Mouse (Mus musculus) MEL (cell line): ENCODE measurements around the gene Krt82. TPM values are rescaled to one million over a fixed set of nuclear protein-coding genes. Genes with fewer than 3 reads are reported as not detected.

Experiments
- DNase-seq: peaks from one replicate; pipeline ENCODE4 v3.0.0; 2011; ENCODE audit warnings: low read depth, low spot score
- H3K27ac ChIP-seq: 2 replicates; pipeline ENCODE4 v1.5.1; 2012; ENCODE audit warnings: low read depth, mild to moderate bottlenecking, control low read depth, low read length, moderate library complexity; ENCODE audit not compliant: control insufficient read depth
- H3K27me3 ChIP-seq, 2 experiments: fragments of 150-350 bp in 1 of 2; sonication (generic) in 1 of 2; 2 replicates each; pipeline ENCODE4 v1.6.1; 2012; ENCODE audit warnings: low read length in 2 of 2, mild to moderate bottlenecking in 2 of 2, improper control_type of control experiment in 1 of 2, moderate library complexity in 1 of 2; ENCODE audit not compliant: insufficient read depth in 2 of 2, control insufficient read depth in 1 of 2
- H3K36me3 ChIP-seq, 2 experiments: 2 replicates each; pipeline ENCODE4 v1.6.1; 2012 to 2014; ENCODE audit warnings: low read length in 2 of 2, improper control_type of control experiment in 1 of 2, inconsistent platforms in 1 of 2, mild to moderate bottlenecking in 1 of 2; ENCODE audit not compliant: insufficient read depth in 2 of 2, control insufficient read depth in 1 of 2
- H3K4me1 ChIP-seq, 2 experiments: fragments of 150-350 bp in 1 of 2; sonication (generic) in 1 of 2; 2 replicates each; pipeline ENCODE4 v1.6.1; 2012; ENCODE audit warnings: low read length in 2 of 2, improper control_type of control experiment in 1 of 2, mild to moderate bottlenecking in 1 of 2; ENCODE audit not compliant: insufficient read depth in 2 of 2, control insufficient read depth in 1 of 2
- H3K4me3 ChIP-seq, 2 experiments: fragments of 150-350 bp in 1 of 2; sonication (generic) in 1 of 2; 2 replicates each; pipeline ENCODE4 v1.5.1; 2012; ENCODE audit warnings: low read depth in 2 of 2, low read length in 2 of 2, mild to moderate bottlenecking in 2 of 2, moderate library complexity in 2 of 2, control low read depth in 1 of 2, improper control_type of control experiment in 1 of 2; ENCODE audit not compliant: control insufficient read depth in 1 of 2, insufficient read depth in 1 of 2
- H3K79me2 ChIP-seq: 2 replicates; pipeline ENCODE4 v1.6.1; 2012; ENCODE audit warnings: mild to moderate bottlenecking, low read length, moderate library complexity; ENCODE audit not compliant: control insufficient read depth, poor library complexity, insufficient read depth
- H3K9ac ChIP-seq: 2 replicates; pipeline ENCODE4 v1.6.1; 2012; ENCODE audit warnings: low read depth, mild to moderate bottlenecking, control low read depth, low read length, moderate library complexity; ENCODE audit not compliant: control insufficient read depth, poor library complexity, severe bottlenecking
- H3K9me3 ChIP-seq: fragments of 150-350 bp; sonication (generic); replicated peaks from 2 replicates; pipeline ENCODE4 v1.6.1; 2012; ENCODE audit warnings: mild to moderate bottlenecking, low read length, improper control_type of control experiment, moderate library complexity; ENCODE audit not compliant: insufficient read depth
- CHD1 ChIP-seq: IDR thresholded peaks from 2 replicates; pipeline ENCODE4 v1.6.1; 2012; ENCODE audit warnings: low read depth, mild to moderate bottlenecking, inconsistent platforms, low read length, improper control_type of control experiment
- CHD2 ChIP-seq: IDR thresholded peaks from 2 replicates; pipeline ENCODE4 v1.6.1; 2011; ENCODE audit warnings: low read length, improper control_type of control experiment
- CTCF ChIP-seq, 3 experiments: IDR thresholded peaks in 2 of 3; conservative IDR thresholded peaks in 1 of 3; 2 replicates each; pipeline ENCODE4 v1.5.1; 2011 to 2012; ENCODE audit warnings: low read length in 3 of 3, low read depth in 2 of 3, mild to moderate bottlenecking in 2 of 3, improper control_type of control experiment in 1 of 3, inconsistent platforms in 1 of 3, mixed read lengths in 1 of 3, moderate library complexity in 1 of 3; ENCODE audit not compliant: control insufficient read depth in 1 of 3, insufficient read depth in 1 of 3, poor library complexity in 1 of 3, severe bottlenecking in 1 of 3
- ETS1 ChIP-seq: IDR thresholded peaks from 2 replicates; pipeline ENCODE4 v1.6.1; 2012; ENCODE audit warnings: low read depth, mild to moderate bottlenecking, inconsistent platforms, low read length, improper control_type of control experiment, moderate library complexity
- GABPA ChIP-seq: IDR thresholded peaks from 2 replicates; pipeline ENCODE4 v1.6.1; 2012; ENCODE audit warnings: low read depth, mild to moderate bottlenecking, inconsistent platforms, low read length, improper control_type of control experiment, moderate library complexity
- GATA1 ChIP-seq: IDR thresholded peaks from 2 replicates; pipeline ENCODE4 v1.6.1; 2011; ENCODE audit warnings: low read depth, low read length, improper control_type of control experiment
- JUND ChIP-seq: IDR thresholded peaks from 2 replicates; pipeline ENCODE4 v1.6.1; 2011; ENCODE audit warnings: low read depth, mild to moderate bottlenecking, improper control_type of control experiment, low read length
- KAT2A ChIP-seq: conservative IDR thresholded peaks from 2 replicates; pipeline ENCODE4 v1.6.1; 2012; ENCODE audit warnings: low read depth, low read length, improper control_type of control experiment, inconsistent platforms
- MAX ChIP-seq: IDR thresholded peaks from 2 replicates; pipeline ENCODE4 v1.6.1; 2011; ENCODE audit warnings: low read length, improper control_type of control experiment
- MAZ ChIP-seq: IDR thresholded peaks from 2 replicates; pipeline ENCODE4 v1.6.1; 2012; ENCODE audit warnings: low read depth, mild to moderate bottlenecking, inconsistent platforms, low read length, improper control_type of control experiment
- MXI1 ChIP-seq: IDR thresholded peaks from 2 replicates; pipeline ENCODE4 v1.6.1; 2011; ENCODE audit warnings: mild to moderate bottlenecking, low read depth, low read length, improper control_type of control experiment
- MYB ChIP-seq: IDR thresholded peaks from 2 replicates; pipeline ENCODE4 v1.6.1; 2011; ENCODE audit warnings: mild to moderate bottlenecking, low read depth, low read length, improper control_type of control experiment
- MYC ChIP-seq: IDR thresholded peaks from 2 replicates; pipeline ENCODE4 v1.6.1; 2011; ENCODE audit warnings: low read depth, mild to moderate bottlenecking, low read length, improper control_type of control experiment, moderate library complexity
- NELFE ChIP-seq: IDR thresholded peaks from 2 replicates; pipeline ENCODE4 v1.6.1; 2011; ENCODE audit warnings: low read depth, low read length, improper control_type of control experiment
- POLR2A ChIP-seq, 2 experiments: IDR thresholded peaks; 2 replicates each; pipeline ENCODE4 v1.6.1; 2011 to 2012; ENCODE audit warnings: low read length in 2 of 2, mild to moderate bottlenecking in 2 of 2, control low read depth in 1 of 2, improper control_type of control experiment in 1 of 2, low read depth in 1 of 2, moderate library complexity in 1 of 2; ENCODE audit not compliant: control insufficient read depth in 1 of 2, insufficient read depth in 1 of 2, poor library complexity in 1 of 2
- POLR2AphosphoS2 ChIP-seq: IDR thresholded peaks from 2 replicates; pipeline ENCODE4 v1.6.1; 2011; ENCODE audit warnings: low read length, improper control_type of control experiment
- RAD21 ChIP-seq: IDR thresholded peaks from 2 replicates; pipeline ENCODE4 v1.6.1; 2011; ENCODE audit warnings: mild to moderate bottlenecking, low read depth, low read length, improper control_type of control experiment
- SIN3A ChIP-seq: IDR thresholded peaks from 2 replicates; pipeline ENCODE4 v1.6.1; 2012; ENCODE audit warnings: low read length, improper control_type of control experiment, inconsistent platforms
- SMC3 ChIP-seq: IDR thresholded peaks from 2 replicates; pipeline ENCODE4 v1.6.1; 2011; ENCODE audit warnings: low read depth, low read length, improper control_type of control experiment
- TCF12 ChIP-seq: IDR thresholded peaks from 2 replicates; pipeline ENCODE4 v1.6.1; 2014; ENCODE audit warnings: low read depth, mild to moderate bottlenecking, inconsistent platforms, low read length, improper control_type of control experiment, moderate library complexity
- USF2 ChIP-seq, 2 experiments: IDR thresholded peaks; 2 replicates each; pipeline ENCODE4 v1.6.1; 2011 to 2012; ENCODE audit warnings: improper control_type of control experiment in 2 of 2, low read length in 2 of 2, borderline replicate concordance in 1 of 2, inconsistent platforms in 1 of 2, low read depth in 1 of 2, mild to moderate bottlenecking in 1 of 2; ENCODE audit not compliant: insufficient read depth in 1 of 2
- ZC3H11A ChIP-seq: IDR thresholded peaks from 2 replicates; pipeline ENCODE4 v1.6.1; 2012; ENCODE audit warnings: low read depth, mild to moderate bottlenecking, inconsistent platforms, low read length, improper control_type of control experiment
- ZKSCAN1 ChIP-seq: IDR thresholded peaks from 2 replicates; pipeline ENCODE4 v1.6.1; 2012; ENCODE audit warnings: low read depth, mild to moderate bottlenecking, inconsistent platforms, low read length, improper control_type of control experiment, moderate library complexity
- polyA plus RNA-seq, 2 experiments: library from polyadenylated mRNA; stranded (reverse) in 1 of 2; unstranded in 1 of 2; fragments of >175 nt in 1 of 2; fragments of >200 nt in 1 of 2; gene quantifications; 2 replicates each; pipeline versions ENCODE4 v1.2.1 to v1.2.4; 2012; ENCODE audit warnings: low replicate concordance in 2 of 2, low read depth in 1 of 2; ENCODE audit not compliant: insufficient read length in 2 of 2, insufficient read depth in 1 of 2, missing spikeins in 1 of 2
- total RNA-seq: library from RNA; depleted of rRNA; stranded (reverse); fragments of 300-350 nt; gene quantifications from 2 replicates; pipeline ENCODE4 v1.2.3, GENCODE M21; 2012

Krt82 gene
- total and polyA plus RNA-seq, 3 experiments = not detected

DNA sequence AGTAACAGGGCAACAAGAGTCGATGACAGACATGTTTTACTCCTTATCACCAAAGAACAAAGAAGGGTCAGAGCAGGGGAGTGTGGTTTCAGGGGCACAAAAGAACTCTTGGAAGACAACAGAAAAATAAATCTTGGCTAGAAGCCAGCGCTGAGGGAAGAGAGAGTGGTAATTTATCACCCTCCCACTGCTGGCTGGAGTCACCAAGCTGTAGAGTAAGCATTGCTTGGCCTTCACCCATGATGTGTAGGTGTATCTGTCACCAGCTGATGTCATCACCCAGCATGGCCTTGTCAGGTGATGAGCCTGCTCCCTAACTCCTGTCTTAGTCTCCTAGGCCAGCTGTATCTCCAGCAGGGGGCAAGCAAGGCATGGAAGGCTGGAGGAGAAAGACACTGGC is 34.0 kb upstream of the Krt82 start:
- no peaks in the 10 kb centered on the region for H3K36me3 ChIP-seq
- H3K4me3 ChIP-seq = no peak overlapping the region
- H3K79me2 ChIP-seq = no peaks in the 10 kb centered on the region
- H3K9ac ChIP-seq = no peak overlapping the region
- H3K27ac ChIP-seq = no peak overlapping the region
- no peaks in the 10 kb centered on the region for H3K9me3 ChIP-seq
- no peak for TF ChIP-seq ZKSCAN1
- TF ChIP-seq NELFE = no peak
- TF ChIP-seq SMC3 = no peak
- no peak for TF ChIP-seq GABPA
- TF ChIP-seq MXI1 = no peak
- no peak for TF ChIP-seq CHD2
- TF ChIP-seq MYB = no peak
- TF ChIP-seq CHD1 = no peak
- no peak for TF ChIP-seq ZC3H11A
- TF ChIP-seq MAX = no peak
- TF ChIP-seq MAZ = no peak
- H3K4me1 ChIP-seq = no peaks in the 10 kb centered on the region
- no peaks in the 10 kb centered on the region for H3K27me3 ChIP-seq
- DNase-seq = no peak

DNA sequence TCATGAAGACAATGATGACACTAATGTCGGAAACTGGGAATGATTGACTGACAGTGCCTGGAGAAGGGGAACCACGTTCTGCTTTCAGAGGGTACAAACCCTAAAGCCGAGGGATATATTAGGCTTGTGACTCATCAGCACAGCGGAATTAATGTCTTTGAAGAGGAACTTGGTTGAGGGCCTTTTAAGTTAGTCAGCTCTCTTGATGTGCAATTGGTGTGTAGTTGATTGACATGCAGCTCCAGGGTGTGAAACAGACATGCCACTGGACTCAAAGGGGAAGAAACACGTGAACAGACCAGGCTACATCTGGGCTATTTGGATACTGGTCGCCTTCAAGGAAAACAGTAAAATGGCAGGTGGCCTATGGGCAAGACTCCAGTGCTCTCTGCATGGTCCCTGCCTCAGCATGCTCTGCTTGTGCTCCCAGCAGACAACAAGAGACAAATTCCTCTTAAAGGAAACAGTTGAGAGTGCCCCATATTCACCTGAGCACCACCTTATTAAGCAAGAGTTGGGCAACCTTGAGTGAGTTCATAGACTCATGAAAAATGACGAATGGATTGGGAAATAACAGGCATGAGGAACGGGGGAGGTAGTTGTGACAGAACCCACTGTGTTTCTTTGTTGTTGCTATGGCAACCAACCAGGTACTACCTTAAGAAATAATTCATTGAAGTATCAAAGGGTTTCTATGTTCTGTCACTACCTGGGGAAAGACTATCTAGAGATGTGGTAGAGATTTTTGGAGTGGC is 32.9 kb upstream of the Krt82 start:
- no peaks in the 10 kb centered on the region for H3K36me3 ChIP-seq
- no peaks in the 10 kb centered on the region for H3K27me3 ChIP-seq
- H3K9me3 ChIP-seq = no peaks in the 10 kb centered on the region
- DNase-seq = no peak
- no peaks in the 10 kb centered on the region for H3K79me2 ChIP-seq
- no peak overlapping the region for H3K4me3 ChIP-seq
- no peak overlapping the region for H3K9ac ChIP-seq
- TF ChIP-seq ETS1 = no peak
- TF ChIP-seq USF2 (IDR thresholded peaks at IDR 0.05; ENCODE audit: borderline replicate concordance in 1 of 2, insufficient read depth in 1 of 2, low read depth in 1 of 2, low read length in 2 of 2) = no peak
- TF ChIP-seq MYC = no peak
- TF ChIP-seq POLR2AphosphoS2 = no peak
- no peak for TF ChIP-seq POLR2A (IDR thresholded peaks at IDR 0.05; ENCODE audit: control insufficient read depth in 1 of 2, insufficient read depth in 1 of 2, low read depth in 1 of 2, low read length in 2 of 2, poor library complexity in 1 of 2)
- no peak for TF ChIP-seq CTCF (IDR thresholded peaks at IDR 0.05 in 2 of 3, conservative IDR thresholded peaks at IDR 0.05 in 1 of 3; ENCODE audit: control insufficient read depth in 1 of 3, insufficient read depth in 1 of 3, low read depth in 2 of 3, low read length in 3 of 3, poor library complexity in 1 of 3, severe bottlenecking in 1 of 3)
- TF ChIP-seq SMC3 = no peak
- no peak for TF ChIP-seq JUND
- no peak for TF ChIP-seq GABPA
- TF ChIP-seq SIN3A = no peak
- no peak for TF ChIP-seq KAT2A
- no peak for TF ChIP-seq TCF12
- TF ChIP-seq GATA1 = no peak
- no peak for TF ChIP-seq RAD21
- TF ChIP-seq, all 39 proteins: peak for 0
- Histone ChIP-seq H3K4me1 (no peaks in the 10 kb centered on the region), H3K27ac (no peak overlapping the region)
